Mouse (Mus musculus) heart, embryonic 11.5 days (tissue): ENCODE data around the gene C2cd5. TPM values are rescaled to one million over a fixed set of nuclear protein-coding genes. Genes with fewer than 3 reads are reported as not detected.
"Not testable (repeated sequence)": the region's sequence is repeated elsewhere in the genome, so short reads cannot be mapped to it uniquely, and the experiment has no call there.

Experiments used
- ATAC-seq: fragments of 200-750 bp; cut with Nextera tagmentation; replicated peaks from 2 replicates; pipeline ENCODE4 v1.8.0; 2017; ENCODE audit warnings: moderate library complexity; ENCODE audit not compliant: insufficient number of reproducible peaks, low FRiP score, low TSS enrichment
- H3K27ac ChIP-seq: fragments of 300-500 bp; sonication (generic); 2 replicates; pipeline ENCODE4 v1.5.1; 2014; ENCODE audit warnings: mild to moderate bottlenecking, low read depth, low read length
- H3K27me3 ChIP-seq: fragments of 300-500 bp; sonication (generic); 2 replicates; pipeline ENCODE4 v1.6.1; 2014; ENCODE audit warnings: mild to moderate bottlenecking, low read length, mixed read lengths; ENCODE audit not compliant: control insufficient read depth, insufficient read depth
- H3K36me3 ChIP-seq: fragments of 300-500 bp; sonication (generic); 2 replicates; pipeline ENCODE4 v1.6.1; 2014; ENCODE audit warnings: mild to moderate bottlenecking, low read length, moderate library complexity, mixed read lengths; ENCODE audit not compliant: control insufficient read depth, insufficient read depth
- H3K4me1 ChIP-seq: fragments of 300-500 bp; sonication (generic); 2 replicates; pipeline ENCODE4 v1.6.1; 2014; ENCODE audit warnings: low read length; ENCODE audit not compliant: control insufficient read depth, insufficient read depth
- H3K4me2 ChIP-seq: fragments of 300-500 bp; sonication (generic); 2 replicates; pipeline ENCODE4 v1.6.1; 2014; ENCODE audit warnings: mild to moderate bottlenecking, moderate library complexity
- H3K4me3 ChIP-seq: fragments of 300-500 bp; sonication (generic); 2 replicates; pipeline ENCODE4 v1.5.1; 2014; ENCODE audit warnings: low read depth, low read length
- H3K9ac ChIP-seq: fragments of 300-500 bp; sonication (generic); 2 replicates; pipeline ENCODE4 v1.6.1; 2014; ENCODE audit warnings: mild to moderate bottlenecking, low read depth, low read length, moderate library complexity
- H3K9me3 ChIP-seq: fragments of 300-500 bp; sonication (generic); replicated peaks from 2 replicates; pipeline ENCODE4 v1.6.1; 2016; ENCODE audit warnings: low read length; ENCODE audit not compliant: control insufficient read depth
- WGBS: fragments of 180-500 bp; shearing (Covaris S2); extraction: QIAGEN DNeasy Blood & Tissue Kit; methylation state at CpG from one replicate; pipeline ENCODE4 v1.1.7; 2014; ENCODE audit not compliant: insufficient replicate concordance; 5-methylcytosine and 5-hydroxymethylcytosine counted together
- polyA plus RNA-seq: library from polyadenylated mRNA; unstranded; fragments of >200 nt; fragmentation: Nextera tagmentation; extraction: Ambion mirVana; gene quantifications from 2 replicates; pipeline ENCODE4 v1.2.1, GENCODE M21; 2014

C2cd5 gene
- polyA plus RNA-seq, 1 experiment from 2014 or later: 23.3 TPM

GRCm38 (mm10) chr6:142988753-142989152, 111.2 kb downstream of the C2cd5 start:
- H3K4me1 ChIP-seq: peaks cover 11% of the 10 kb centered on the region
- ATAC-seq: no peak
- H3K4me3 ChIP-seq: no peak overlapping the region
- no peaks in the 10 kb centered on the region for H3K27me3 ChIP-seq
- H3K9ac ChIP-seq: no peak overlapping the region
- 26% methylated on average over 10 of the region's 10 CpGs for WGBS
- no peak overlapping the region for H3K4me2 ChIP-seq
- no peaks in the 10 kb centered on the region for H3K9me3 ChIP-seq
- no peak overlapping the region for H3K27ac ChIP-seq
- H3K36me3 ChIP-seq: no peaks in the 10 kb centered on the region

- WGBS: 65% methylated on average over 6 of the region's 6 CpGs
- no peak overlapping the region for H3K4me3 ChIP-seq
- ATAC-seq: no peak
Observed at GRCm38 (mm10) chr6:142988231-142988630, 111.7 kb downstream of the C2cd5 start.

GRCm38 (mm10) chr6:142987616-142988015, 112.3 kb downstream of the C2cd5 start:
- peaks cover 8% of the 10 kb centered on the region for H3K4me1 ChIP-seq
- H3K27ac ChIP-seq: no peak overlapping the region
- H3K4me2 ChIP-seq: no peak overlapping the region
- ATAC-seq: no peak
- no peaks in the 10 kb centered on the region for H3K36me3 ChIP-seq
- WGBS: 74% methylated on average over 6 of the region's 6 CpGs
- no peak overlapping the region for H3K9ac ChIP-seq
- no peaks in the 10 kb centered on the region for H3K9me3 ChIP-seq
- H3K4me3 ChIP-seq: no peak overlapping the region
- H3K27me3 ChIP-seq: no peaks in the 10 kb centered on the region

More at GRCm38 (mm10) chr6:142988231-142988630, 111.7 kb downstream of the C2cd5 start:
- Histone ChIP-seq H3K9ac (no peak overlapping the region), H3K36me3 (no peaks in the 10 kb centered on the region), H3K4me1 (peaks cover 8% of the 10 kb centered on the region), H3K4me2 (no peak overlapping the region), H3K27me3 (no peaks in the 10 kb centered on the region), H3K27ac (no peak overlapping the region), H3K9me3 (no peaks in the 10 kb centered on the region)

GRCm38 (mm10) chr6:142986706-142987105, 113.2 kb downstream of the C2cd5 start:
- not testable (repeated sequence) for H3K4me3 ChIP-seq, H3K4me1 ChIP-seq, H3K4me2 ChIP-seq, ATAC-seq, H3K27ac ChIP-seq, H3K9ac ChIP-seq, H3K9me3 ChIP-seq, H3K27me3 ChIP-seq, H3K36me3 ChIP-seq
- WGBS: 83% methylated on average over 9 of the region's 9 CpGs

- not testable (repeated sequence) for H3K4me2 ChIP-seq, H3K4me3 ChIP-seq, H3K9ac ChIP-seq, ATAC-seq, H3K4me1 ChIP-seq, H3K27me3 ChIP-seq, H3K9me3 ChIP-seq, H3K27ac ChIP-seq, H3K36me3 ChIP-seq
- 86% methylated on average over 9 of the region's 9 CpGs for WGBS
Observed at GRCm38 (mm10) chr6:142985561-142986238, 114.2 kb downstream of the C2cd5 start.

DNA sequence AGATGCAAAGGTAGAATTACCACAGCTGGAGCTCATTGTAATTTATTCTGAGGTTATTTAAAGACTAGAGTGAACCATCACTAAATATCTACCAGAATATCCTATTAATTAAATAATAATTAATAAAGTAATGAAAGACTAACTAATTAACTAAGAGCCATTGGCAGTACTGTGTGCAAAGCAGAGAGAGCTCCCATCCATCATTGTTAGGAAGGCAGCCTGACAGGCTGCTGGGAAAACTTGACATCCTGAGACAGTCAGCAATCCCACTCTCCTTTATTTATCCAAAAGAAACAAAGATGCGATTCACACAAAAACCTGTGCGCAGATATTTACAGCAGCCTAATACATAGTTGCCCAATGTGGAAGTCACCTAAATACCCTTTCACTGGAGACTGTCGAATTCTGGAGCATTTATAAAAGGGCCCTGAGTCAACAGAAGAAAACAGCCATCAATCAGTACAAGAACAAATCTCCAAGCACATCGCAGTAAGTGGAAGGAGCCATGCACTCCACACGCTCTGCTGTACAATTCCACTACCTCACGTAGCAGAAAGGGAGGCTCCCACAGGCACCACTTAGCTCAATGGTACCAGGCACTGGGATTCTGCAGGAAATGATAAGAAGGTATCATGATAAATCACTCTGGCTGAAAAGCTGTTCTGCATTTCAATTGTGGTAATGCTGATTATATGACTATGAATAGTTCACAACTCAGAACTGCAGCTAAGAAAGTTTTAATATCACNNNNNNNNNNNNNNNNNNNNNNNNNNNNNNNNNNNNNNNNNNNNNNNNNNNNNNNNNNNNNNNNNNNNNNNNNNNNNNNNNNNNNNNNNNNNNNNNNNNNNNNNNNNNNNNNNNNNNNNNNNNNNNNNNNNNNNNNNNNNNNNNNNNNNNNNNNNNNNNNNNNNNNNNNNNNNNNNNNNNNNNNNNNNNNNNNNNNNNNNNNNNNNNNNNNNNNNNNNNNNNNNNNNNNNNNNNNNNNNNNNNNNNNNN, 120.0 kb downstream of the C2cd5 start:
- H3K4me2 ChIP-seq: peak overlapping the region; percentile 45
- WGBS: 20% methylated on average over 6 of the region's 6 CpGs

GRCm38 (mm10) chr6:142977221-142977620, 122.7 kb downstream of the C2cd5 start:
- no peak overlapping the region for H3K4me3 ChIP-seq
- H3K27ac ChIP-seq: no peak overlapping the region
- no peak for ATAC-seq
- no peaks in the 10 kb centered on the region for H3K9me3 ChIP-seq
- H3K4me1 ChIP-seq: peaks cover 10% of the 10 kb centered on the region; the same call in 1 of the 2 replicates
- H3K4me2 ChIP-seq: no peak overlapping the region
- no peak overlapping the region for H3K9ac ChIP-seq
- no peaks in the 10 kb centered on the region for H3K36me3 ChIP-seq
- WGBS: 50% methylated on average over 1 of the region's 1 CpGs
- no peaks in the 10 kb centered on the region for H3K27me3 ChIP-seq

More for the DNA sequence above, 120.0 kb downstream of the C2cd5 start:
- no peak overlapping the region for H3K4me3 ChIP-seq
- peak overlapping the region; percentile 69 for H3K27ac ChIP-seq
- no peak overlapping the region for H3K9ac ChIP-seq
- H3K4me1 ChIP-seq: peaks cover 10% of the 10 kb centered on the region; the same call in 1 of the 2 replicates
- ATAC-seq: peak; percentile 73
- no peaks in the 10 kb centered on the region for H3K27me3 ChIP-seq
- no peaks in the 10 kb centered on the region for H3K36me3 ChIP-seq
- no peaks in the 10 kb centered on the region for H3K9me3 ChIP-seq

DNA sequence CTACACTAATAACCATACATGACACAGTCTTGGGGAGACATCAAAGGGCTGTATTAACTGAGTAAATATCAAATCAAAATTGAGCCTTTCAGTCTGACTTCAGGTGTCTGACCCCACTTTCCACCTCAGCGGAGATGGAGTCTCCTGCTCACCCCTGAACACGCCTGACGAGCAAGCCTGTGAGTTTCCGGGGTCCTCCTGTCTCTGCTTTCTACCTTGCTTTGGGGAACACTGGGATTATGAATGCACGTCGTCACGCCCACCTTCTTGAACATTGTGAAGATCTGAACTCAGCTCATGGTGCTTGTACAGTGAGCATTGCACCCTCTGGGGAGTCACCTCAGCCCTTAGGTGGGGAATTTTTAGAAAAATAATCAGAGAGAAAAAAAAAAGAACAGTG, 126.7 kb downstream of the C2cd5 start:
- 81% methylated on average over 7 of the region's 7 CpGs for WGBS
- ATAC-seq: no peak

More for the DNA sequence above, 126.7 kb downstream of the C2cd5 start:
- no peak overlapping the region for H3K4me2 ChIP-seq
- H3K36me3 ChIP-seq: no peaks in the 10 kb centered on the region
- no peaks in the 10 kb centered on the region for H3K27me3 ChIP-seq
- H3K9me3 ChIP-seq: no peaks in the 10 kb centered on the region
- no peak overlapping the region for H3K27ac ChIP-seq
- no peaks in the 10 kb centered on the region for H3K4me1 ChIP-seq
- no peak overlapping the region for H3K4me3 ChIP-seq
- no peak overlapping the region for H3K9ac ChIP-seq
